Mouse (Mus musculus): ENCODE results near the gene Apbb2.

Gene Apbb2

DNA sequence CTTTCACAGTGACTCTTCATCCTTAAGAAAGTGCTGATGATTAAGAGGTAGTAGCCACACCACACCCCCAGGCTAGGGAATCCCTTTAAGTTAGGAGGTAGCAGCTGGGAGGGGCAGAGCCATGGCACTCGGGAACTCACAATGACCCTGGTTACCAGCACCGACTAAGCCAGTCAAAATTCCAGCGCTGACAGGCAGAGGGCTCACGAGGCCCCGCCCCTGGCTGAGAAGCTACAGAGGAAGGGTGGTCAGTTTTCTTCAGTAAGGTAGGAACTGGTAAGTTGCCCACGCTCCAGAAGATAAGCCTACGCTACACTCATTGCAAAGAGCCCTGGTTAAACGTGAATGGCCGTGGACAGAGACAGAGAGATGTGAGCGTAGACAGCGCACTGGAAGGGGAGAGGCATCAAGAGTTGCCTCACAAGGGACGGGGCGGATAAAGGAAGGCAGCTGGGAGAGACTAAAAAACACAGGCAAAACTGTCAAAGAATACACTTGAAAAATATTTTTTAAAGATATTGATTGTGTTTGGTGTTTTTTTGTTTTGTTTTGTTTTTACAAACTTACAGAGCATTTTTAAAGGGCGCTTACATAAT lies 100.1 kb downstream of the Apbb2 start:
- DNase-seq (ENCODE audit: low spot score): no peak

DNA sequence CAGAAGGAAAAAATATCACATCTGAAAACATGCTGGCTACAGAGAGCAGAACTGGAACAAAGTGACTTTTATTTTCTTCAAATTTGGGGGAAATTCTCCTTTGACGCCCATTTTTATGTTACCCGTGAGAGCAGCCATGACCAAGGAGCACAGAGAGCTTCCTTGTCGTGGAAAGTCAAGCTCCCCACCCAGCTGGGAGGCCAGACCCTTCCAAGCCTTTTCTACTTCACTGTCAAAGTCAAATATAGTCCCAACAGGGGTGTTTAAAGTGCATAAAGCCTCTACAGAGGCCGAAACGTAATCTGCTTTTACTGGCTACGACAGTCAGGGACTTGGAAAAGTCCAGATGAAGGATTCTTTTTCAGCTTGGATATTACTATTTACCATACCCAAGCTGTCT lies 101.1 kb downstream of the Apbb2 start:
- no peak for DNase-seq (ENCODE audit: low spot score)

DNA sequence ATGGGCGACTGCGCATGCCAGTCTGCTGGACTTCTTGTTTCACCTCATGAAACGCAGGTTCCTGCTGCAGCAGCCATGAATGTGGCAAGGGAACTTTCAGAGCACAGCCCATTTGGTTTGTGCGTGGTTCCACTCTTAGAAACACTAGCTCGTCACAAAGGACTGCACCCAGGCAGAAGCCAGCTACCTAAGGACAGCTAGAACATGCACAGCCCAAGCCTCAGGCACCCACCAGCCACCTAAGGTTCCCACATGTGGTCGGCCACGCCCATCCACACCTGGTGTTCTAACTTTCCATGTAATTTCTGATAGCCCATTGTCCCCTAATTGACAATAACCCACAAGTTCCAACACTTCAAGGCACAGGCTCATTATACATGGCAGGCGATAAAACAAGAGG lies 102.3 kb downstream of the Apbb2 start:
- no peak for DNase-seq (ENCODE audit: low spot score)

DNA sequence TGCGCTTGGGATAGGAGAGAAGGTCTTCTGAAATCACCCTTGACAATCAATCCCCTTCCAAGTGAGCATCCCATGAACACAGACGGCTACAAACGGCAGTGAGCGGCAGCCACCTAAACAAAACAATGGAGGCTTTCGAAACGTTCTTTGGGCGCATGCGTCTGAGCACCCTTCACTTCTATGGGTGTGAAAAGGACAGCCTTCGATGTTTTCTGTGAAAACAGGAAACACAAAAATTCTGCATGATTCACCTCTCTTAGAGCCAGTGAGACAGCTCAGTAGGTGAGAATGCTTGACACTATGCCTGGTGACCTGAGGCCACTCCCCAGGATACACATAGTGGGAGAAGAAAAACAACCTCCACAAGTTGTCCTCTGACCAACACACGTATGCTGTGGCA lies 103.3 kb downstream of the Apbb2 start:
- no peak for DNase-seq (ENCODE audit: low spot score)

DNA sequence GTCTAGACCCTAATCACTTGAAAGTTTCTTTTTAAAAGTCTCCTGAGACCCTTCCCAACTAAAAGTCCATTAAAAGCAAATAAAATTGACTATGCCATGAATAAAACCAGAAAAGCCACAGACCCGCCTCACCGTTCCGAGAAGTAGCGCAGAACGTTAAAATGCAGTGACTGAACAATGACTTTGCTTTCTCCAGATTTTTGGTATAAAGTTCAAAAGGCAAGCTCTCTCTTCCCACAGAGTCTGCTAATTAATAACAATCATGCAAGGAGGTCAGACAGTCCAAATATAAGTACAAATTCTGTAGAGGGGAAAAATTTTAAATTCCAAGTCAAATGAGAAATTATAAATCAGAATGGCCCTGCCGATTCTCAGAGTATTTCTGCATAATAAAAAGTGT lies 103.9 kb downstream of the Apbb2 start:
- DNase-seq (ENCODE audit: low spot score): no peak

DNA sequence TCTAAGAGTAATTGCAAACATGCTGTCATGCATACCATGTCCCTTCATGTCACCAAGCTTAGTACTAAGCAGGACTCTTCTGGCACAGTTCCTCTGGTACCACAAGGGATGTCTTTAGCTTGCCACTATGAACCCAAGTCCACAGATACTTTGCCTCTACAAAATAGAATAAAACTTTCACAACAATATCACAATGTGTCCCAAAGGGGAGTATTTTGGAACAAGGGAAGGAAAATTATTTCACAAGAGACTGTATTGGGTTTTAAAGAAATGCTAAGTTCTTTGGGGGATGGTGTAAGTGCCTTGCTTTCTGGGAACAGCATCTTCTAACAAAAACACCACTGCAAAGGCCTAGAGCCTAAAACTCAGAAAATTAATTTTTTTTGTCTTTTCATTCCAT lies 105.2 kb downstream of the Apbb2 start:
- no peak for DNase-seq (ENCODE audit: low spot score)

DNA sequence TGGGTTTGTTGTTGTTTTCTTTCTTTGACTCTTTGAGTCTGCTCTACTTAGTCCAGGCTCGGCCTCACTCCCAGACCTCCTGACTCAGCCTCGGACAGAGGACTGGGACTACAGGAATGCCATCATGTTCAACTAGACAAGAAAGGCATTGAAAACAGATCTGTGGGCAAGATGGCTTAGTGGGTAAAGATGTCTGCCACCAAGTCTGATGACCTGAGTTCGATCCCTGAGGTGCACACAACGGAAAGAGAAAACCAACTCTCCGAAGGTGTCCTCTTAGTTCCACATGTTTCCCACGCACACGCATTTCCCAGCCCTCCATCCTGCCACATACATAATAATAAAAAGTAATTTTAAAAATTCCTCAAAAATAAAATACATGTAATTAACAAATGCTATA lies 106.1 kb downstream of the Apbb2 start:
- no peak for DNase-seq (ENCODE audit: low spot score)

DNA sequence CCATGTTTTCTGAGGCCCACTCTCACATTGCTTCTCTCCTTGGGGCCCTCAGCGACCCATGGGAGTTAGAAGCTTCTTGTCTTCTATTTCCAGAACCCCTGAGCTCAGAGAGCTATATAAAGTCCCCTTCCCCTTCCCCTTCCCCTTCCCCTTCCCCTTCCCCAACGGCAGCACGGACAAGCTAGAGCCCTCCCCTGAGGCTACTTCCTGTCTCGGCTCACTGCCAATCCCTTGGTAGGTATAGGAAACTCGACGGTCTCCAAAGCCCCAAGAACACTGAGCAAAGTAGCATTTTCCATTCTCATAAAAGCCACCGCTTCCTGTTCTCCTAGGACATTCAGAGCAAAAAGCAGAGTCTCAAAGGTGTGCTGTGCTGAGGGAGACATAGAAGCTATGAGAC lies 107.9 kb downstream of the Apbb2 start:
- no peak for DNase-seq (ENCODE audit: low spot score)

DNA sequence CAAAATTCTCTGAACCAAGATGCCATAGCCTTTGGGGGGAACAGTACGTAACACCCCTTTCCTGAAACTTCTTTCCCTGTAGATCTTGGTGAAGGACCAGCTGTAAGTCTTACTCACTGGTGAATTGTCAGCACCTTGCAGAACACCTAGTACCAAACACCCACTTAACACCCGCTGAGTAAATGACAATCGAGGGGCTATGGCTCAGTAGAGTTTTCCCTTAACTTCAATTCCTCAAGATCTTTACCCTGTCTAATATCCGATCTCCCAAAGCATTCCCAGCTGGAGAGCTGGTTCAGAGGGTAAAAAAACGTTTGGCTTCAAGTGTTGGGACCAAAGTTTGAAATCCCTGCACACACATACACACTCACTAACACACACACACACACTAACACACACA lies 109.4 kb downstream of the Apbb2 start:
- no peak for DNase-seq (ENCODE audit: low spot score)

DNA sequence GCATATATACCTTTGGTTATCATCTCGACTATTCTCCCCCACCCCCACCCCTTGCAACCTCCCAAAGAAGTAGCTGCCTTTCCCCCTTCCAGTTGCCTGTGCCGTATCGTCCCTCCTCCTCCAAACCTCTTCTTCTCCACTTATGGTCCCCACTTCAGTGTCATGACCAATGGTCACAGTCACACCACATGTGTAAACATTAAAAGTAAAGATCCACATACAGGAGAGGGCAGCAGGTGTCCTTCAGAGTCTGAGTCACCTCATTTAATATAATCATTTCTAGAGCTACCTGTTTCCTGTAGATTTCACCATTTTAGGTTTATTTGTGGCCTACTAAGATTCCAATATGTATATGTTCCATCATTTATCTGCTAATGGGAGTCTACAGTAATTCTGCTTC lies 113.0 kb downstream of the Apbb2 start:
- no peak for DNase-seq (ENCODE audit: low spot score)

DNA sequence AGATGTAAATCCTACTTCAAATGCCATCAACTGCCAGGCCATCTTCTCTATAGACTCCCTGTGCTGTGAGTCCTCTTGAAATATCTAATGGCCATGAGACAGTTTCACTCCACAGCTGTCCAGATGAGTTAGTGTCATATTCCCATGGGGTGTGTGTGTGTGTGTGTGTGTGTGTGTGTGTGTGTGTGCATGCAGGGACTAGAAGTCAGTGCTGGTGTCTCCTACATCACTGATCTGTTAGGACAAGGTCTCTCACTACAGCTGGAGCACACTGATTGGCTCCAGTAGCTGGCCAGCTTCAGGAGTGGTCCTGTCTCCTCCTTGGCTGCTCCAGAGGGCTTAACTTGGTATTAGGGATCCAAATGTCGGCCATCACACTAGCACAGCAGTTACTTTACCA lies 113.5 kb downstream of the Apbb2 start:
- no peak for DNase-seq (ENCODE audit: low spot score)

DNA sequence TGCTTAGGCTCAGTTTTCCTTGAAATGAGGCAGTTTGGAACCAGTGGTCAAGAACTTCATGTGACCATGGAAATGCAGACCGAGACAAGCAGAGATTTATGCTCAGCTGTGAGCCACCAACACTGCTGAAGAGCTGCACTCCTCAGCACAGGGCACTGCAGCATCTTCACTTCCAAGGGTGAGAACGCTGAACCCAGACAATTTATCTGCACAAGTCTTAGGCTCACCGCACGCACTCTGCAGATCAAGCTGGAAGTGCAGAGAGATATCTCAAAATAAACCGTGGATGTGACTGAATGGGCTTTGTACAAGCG lies 114.2 kb downstream of the Apbb2 start:
- DNase-seq (ENCODE audit: low spot score): no peak

DNA sequence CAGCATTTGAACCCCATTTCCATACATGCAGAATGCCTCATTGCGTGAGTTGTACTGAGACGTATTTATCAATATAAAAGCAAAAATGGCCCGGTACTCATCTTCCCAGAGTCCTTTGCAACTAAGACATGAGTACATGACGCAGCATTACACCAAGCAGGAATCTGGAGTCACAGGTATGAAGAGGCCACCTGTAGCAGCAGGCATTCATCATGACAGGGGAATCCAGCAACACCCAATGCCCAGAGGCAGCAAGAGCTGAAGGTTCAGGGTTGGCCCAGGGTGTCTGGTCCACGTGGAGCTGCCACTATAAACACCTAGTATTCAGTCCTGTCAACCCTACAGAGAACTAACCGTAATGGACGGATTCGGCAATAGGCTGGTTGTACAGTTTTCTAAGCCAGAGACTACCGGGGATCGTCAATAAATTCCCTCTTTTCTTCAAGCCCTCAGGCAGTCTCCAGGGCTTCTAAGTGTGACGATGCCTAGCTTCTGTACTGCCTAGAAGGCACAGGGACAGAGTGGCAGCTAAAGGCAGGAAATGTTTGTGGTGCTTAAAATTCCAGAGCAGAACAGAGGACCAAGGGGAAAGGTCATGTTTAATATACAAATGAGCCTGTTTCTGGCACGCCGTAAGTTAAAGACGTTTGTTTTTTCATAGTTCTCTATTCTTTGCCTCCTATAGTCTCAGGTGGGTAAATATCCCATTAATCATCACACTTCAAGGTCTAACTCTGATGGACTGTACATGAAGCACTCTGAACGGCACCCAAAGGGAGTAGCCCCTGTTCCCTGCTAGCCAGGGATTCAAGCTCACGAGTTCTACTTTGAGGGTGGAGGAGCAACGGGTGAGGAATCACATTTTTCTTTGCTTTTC lies 114.8 kb downstream of the Apbb2 start:
- no peak for DNase-seq (ENCODE audit: low spot score)

DNA sequence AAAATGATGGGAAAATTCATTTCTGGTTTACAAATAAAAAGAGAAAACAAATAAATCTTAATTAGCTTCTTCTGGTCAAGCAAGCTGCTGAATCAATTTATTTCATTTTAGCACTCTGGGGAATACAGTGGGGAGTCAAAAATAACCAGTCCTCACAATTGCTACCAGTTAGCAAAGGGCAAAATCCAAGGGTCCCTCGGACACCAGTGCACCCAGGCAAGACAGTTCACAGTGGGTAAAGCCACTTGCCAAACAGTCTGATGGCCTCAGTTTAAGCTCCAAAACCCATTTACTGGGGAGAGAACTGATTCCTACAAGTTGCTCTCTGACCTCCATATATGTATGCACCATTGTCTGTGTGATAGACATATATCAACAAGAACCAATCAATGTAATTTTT lies 115.6 kb downstream of the Apbb2 start:
- DNase-seq (ENCODE audit: low spot score): no peak

DNA sequence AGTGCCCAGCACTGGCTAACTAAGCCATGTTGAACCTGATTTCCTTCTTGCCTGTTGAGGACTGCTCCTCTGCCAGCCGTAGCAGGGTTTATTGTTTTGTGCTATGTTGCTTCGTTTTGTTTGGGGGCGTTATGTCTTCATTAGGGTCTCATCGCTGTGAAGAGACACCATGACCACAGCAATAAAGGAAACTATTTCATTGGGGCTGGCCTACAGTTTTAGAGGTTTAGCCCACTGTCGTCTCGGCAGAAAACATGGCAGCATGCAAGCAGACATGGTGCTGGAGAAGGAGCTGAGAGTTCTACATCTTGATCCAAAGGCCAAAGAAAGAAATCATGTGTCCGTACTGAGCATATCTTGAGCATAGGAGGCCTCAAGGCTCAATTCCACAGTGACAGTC lies 119.0 kb downstream of the Apbb2 start:
- no peak for DNase-seq (ENCODE audit: low spot score)

DNA sequence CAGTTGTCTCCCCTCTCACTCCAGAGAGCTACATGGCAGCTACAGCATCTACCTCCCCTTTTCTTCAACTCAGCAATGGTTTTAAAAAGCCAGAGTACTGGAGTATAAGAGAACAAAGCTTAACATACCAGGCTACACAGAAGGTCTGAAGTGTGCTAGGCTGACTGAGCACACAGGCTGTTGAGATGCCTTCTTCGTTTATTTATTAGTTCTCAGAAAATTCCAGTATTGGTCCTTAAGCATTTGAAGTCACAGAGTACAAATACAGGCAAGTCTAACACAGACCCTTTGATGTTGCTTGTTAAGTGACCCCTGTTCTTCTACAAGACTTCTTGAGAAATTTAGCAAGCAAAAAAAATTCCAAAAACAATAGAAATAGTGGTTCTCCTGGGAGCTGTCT lies 120.4 kb downstream of the Apbb2 start:
- no peak for DNase-seq (ENCODE audit: low spot score)

DNA sequence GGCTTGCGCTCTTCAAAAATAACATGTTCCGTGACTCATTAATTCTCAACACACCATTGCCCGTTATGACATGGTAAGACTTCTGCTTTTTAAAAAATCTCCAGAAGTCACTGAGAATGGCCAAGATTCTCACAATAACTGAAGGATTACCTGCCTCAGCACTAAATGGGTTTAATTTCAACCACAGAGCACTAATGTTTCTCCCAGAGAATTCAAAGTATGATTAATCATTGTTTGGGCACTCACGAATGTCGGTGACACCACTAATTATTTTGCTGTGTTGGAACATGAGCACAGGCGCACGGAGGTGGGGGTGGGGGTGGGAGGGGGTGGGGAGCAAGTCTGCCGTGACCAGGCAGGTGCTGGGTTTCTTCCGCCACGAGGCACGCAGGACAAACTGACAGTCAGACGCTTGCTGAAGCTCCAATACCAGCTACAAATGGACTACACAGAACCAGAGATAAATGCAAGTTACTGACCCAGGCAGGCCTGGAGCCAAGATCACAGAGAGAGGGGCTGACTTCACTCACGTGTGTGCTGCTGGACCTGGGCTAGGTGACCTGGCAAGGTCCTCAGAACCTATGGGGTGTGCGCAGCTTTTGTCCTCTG lies 121.0 kb downstream of the Apbb2 start:
- DNase-seq (ENCODE audit: low spot score): no peak

DNA sequence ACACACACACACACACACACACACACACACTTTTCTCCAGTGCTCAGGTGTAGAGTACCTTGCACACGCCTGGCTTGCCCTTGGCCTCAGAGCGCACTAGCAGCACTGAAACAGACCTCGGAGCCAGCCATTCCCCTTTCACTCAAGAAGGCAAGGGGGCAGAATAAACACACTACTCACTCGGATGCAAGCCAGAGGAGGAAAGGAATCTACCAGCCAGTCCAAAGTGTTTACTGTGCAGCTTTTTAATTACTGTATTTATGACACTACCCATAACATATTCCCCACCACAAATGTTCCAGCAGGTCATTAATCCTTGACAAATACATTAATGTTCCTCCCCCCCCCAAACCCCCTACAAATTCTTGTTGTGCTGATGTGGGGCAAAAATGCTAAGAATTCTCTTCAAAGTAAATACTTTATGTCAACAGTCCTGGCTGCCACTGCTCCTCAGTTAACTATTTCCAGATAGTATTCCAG lies 121.7 kb downstream of the Apbb2 start:
- no peak for DNase-seq (ENCODE audit: low spot score)

DNA sequence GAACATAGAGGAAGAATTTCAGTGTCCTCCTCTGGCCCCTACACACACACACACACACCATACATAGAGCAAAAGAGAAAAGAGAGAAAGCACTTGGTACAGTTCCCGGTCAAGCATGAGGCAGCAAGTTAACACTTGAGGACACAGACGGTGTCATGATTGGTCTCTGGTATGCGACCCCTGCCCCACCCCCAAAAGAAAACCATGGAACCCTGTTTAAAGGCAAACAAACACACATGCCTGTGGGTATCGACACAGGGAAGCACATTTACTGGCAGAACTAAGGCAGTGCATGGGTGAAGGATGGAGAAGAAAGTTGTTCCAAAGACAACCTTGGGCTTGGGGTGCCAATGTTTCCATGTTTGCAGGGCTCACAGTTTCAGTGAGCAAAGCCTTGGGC lies 123.9 kb downstream of the Apbb2 start:
- DNase-seq (ENCODE audit: low spot score): no peak

DNA sequence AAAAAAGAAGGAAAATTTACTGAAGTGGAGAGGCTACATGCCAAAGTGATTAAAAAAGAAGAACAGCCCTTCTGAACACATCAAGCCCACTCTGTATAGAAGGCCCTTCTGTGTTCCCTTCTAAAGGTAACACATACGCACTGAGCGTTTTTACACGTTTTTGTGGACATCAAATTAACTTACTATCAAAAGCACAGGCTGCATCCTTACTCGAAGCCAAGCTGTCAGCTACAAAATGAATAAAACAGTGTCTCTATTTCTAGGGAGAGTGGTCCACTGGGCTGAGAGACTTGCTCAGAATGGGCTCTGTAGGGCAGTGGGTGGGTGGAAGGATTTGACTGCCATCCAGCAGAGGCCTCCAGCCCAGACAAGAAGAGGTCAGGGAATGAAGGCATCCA lies 126.0 kb downstream of the Apbb2 start:
- no peak for DNase-seq (ENCODE audit: low spot score)

DNA sequence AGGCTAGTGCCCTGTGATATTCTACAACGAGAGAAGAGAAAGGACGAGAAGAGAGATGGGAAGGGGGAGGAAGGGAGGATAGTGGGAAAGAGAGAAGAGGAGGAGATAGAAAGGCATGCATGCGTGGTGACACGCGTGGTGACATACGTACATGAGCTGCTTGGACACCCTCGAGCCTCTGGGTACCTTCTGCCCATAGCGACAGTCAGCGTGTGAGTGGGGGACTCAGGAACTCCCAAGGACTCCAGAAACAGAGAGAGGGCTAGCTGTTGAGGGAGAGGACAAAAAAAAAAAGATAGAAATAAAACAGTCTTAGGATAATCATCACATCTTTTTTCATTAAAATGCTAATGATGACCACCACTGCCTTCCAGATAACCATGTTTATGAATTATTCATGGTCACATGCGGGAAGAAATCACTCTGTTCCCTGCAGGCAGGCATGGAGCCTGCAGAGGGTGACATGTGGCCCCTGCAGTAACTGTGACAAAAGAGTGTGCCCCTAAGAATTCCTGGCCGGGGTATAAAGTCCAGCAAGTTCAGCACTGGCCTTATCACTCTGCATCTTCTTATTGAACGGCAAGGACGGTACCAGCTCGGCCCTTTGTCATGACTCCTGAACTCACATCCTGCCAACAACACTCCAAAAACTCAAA lies 126.5 kb downstream of the Apbb2 start:
- DNase-seq (ENCODE audit: low spot score): no peak

DNA sequence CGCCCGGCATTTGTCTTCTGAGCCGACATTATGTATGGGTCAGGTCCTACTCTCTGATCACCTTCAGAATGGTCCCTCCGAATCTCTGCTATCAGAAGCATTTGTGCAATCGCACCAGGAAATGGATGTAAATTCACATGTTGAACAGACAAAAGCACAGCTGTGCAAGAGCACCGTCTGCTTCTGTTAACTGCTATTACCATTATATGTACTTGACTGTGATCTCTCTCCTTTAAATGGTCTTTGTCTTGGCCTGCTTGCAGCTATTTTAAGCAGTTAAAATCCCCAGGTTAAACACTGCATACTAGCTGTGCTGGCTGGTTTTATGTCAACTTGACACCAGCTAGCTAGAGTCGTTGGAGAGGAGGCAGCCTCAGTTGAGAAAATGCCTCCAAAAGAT lies 132.6 kb downstream of the Apbb2 start:
- no peak for DNase-seq (ENCODE audit: low spot score)

DNA sequence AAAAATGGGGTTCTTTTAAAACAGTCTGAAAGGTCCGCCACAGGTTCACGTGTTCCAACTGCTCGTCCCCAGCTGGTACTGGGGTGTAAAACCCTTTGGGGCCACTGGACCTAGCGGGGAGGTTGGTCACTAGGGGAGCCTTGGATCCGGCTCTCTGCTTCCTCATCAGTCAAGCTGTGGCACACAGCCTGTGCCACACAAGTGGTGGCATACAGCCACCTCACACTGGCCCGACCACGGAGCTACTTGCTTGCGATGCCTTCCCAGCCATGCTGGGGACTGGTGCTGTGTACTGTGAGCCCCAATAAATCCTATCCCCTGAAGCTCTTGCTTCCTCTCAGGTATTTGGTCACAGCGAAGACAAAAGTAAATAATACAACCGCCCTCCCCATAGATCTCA lies 142.3 kb downstream of the Apbb2 start:
- no peak for DNase-seq (ENCODE audit: low spot score)
